Mouse (Mus musculus): ENCODE results near the gene Gtf3c5. TPM values are rescaled to one million over a fixed set of nuclear protein-coding genes. Genes with fewer than 3 reads are reported as not detected.

Gene Gtf3c5
- polyA plus RNA-seq, 1 experiment: 51.4 TPM

GRCm38 (mm10) chr2:28618777-28619336 lies 35.3 kb upstream of the Gtf3c5 start:
- TF ChIP-seq CTCF (IDR thresholded peaks at IDR 0.05; ENCODE audit: borderline replicate concordance, extremely low read depth, insufficient read depth, insufficient read length) (no peak), POLR2A (IDR thresholded peaks at IDR 0.05; ENCODE audit: borderline replicate concordance, extremely low read depth, insufficient read depth, insufficient read length, poor library complexity, severe bottlenecking) (no peak)
- no peak for DNase-seq (ENCODE audit: low read depth)

- DNase-seq (ENCODE audit: low read depth): no peak
- TF ChIP-seq POLR2A (IDR thresholded peaks at IDR 0.05; ENCODE audit: borderline replicate concordance, extremely low read depth, insufficient read depth, insufficient read length, poor library complexity, severe bottlenecking) (no peak), CTCF (IDR thresholded peaks at IDR 0.05; ENCODE audit: borderline replicate concordance, extremely low read depth, insufficient read depth, insufficient read length) (no peak)
These were observed 34.2 kb upstream of the Gtf3c5 start for GRCm38 (mm10) chr2:28617498-28618486.

GRCm38 (mm10) chr2:28616874-28617273 lies 33.3 kb upstream of the Gtf3c5 start:
- DNase-seq (ENCODE audit: low read depth): no peak
- no peak for TF ChIP-seq POLR2A (IDR thresholded peaks at IDR 0.05; ENCODE audit: borderline replicate concordance, extremely low read depth, insufficient read depth, insufficient read length, poor library complexity, severe bottlenecking)
- no peak for TF ChIP-seq CTCF (IDR thresholded peaks at IDR 0.05; ENCODE audit: borderline replicate concordance, extremely low read depth, insufficient read depth, insufficient read length)

DNA sequence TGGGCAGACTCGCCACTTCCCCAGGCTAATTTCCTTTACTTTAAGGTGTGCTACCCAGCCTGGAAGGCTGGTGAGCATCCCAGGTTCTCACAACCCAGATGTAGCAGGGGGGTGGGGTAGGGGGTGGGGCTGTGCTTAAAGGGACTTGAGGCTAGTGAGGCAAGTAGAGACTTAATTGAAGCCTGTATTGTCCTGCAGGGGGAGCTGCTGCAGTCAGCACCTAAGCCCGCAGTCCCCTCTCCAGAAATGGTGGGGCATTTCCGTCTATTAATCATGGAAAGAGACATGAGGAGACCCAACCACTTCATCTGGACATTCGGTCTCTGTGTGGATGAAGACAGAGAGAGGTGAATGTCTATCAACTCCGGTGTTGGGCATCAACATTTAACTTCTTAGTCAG lies 32.8 kb upstream of the Gtf3c5 start:
- no peak for DNase-seq (ENCODE audit: low read depth)
- peak; percentile 49; the same call in 1 of the 2 replicates for TF ChIP-seq CTCF (IDR thresholded peaks at IDR 0.05; ENCODE audit: borderline replicate concordance, extremely low read depth, insufficient read depth, insufficient read length)
- TF ChIP-seq POLR2A (IDR thresholded peaks at IDR 0.05; ENCODE audit: borderline replicate concordance, extremely low read depth, insufficient read depth, insufficient read length, poor library complexity, severe bottlenecking): no peak

DNA sequence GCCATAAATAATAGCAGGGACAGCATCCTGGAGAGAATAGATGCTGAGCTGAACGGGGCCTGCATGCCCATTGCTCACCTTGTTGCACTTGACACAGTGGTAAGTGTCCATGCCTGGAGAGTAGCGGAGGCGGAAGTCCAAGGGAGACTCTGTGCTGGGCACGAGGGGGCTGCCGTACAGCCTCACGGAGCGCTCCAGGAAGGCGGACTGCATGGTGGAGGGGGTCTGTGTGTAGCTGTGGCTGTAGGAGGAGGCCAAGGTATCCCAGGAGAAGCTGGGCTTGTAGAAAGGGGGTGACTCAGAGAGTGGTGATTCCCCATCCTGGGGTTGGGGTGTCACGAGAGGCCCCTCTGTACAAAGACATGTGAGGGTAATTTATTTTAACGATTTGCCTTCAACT lies 30.0 kb upstream of the Gtf3c5 start:
- DNase-seq (ENCODE audit: low read depth): no peak
- TF ChIP-seq POLR2A (IDR thresholded peaks at IDR 0.05; ENCODE audit: borderline replicate concordance, extremely low read depth, insufficient read depth, insufficient read length, poor library complexity, severe bottlenecking) (no peak), CTCF (IDR thresholded peaks at IDR 0.05; ENCODE audit: borderline replicate concordance, extremely low read depth, insufficient read depth, insufficient read length) (no peak)

DNA sequence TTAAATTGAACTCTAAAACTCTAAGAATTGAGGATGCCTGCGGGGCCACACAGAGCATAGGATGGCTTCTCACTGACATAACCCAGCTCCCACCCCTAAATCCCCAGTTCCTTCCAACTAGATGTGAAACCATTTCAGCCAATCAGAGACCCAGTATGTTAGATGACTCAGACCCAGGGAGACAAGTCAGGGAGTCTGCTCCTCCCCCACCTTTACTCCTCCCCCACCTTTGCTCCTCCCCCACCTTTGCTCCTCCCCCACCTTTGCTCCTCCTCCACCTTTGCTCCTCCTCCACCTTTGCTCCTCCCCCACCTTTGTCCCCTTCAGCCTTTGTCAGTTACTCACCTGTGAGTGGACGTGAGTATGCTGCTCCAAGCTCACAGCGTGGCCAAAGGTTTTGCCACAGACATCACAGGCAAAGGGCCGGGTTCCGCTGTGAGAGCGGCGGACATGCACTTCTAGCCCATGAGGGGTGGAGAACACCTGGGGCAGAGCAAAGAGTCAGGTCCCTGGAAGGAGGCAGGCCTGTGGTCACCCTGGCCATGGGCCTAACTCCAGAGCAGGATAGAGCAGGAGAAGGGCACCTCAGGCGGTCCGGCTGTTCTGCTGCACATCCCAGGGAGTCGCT lies 29.0 kb upstream of the Gtf3c5 start:
- no peak for DNase-seq (ENCODE audit: low read depth)
- TF ChIP-seq POLR2A (IDR thresholded peaks at IDR 0.05; ENCODE audit: borderline replicate concordance, extremely low read depth, insufficient read depth, insufficient read length, poor library complexity, severe bottlenecking): no peak
- TF ChIP-seq CTCF (IDR thresholded peaks at IDR 0.05; ENCODE audit: borderline replicate concordance, extremely low read depth, insufficient read depth, insufficient read length): no peak

- TF ChIP-seq POLR2A (IDR thresholded peaks at IDR 0.05; ENCODE audit: borderline replicate concordance, extremely low read depth, insufficient read depth, insufficient read length, poor library complexity, severe bottlenecking) (no peak), CTCF (IDR thresholded peaks at IDR 0.05; ENCODE audit: borderline replicate concordance, extremely low read depth, insufficient read depth, insufficient read length) (no peak)
- no peak for DNase-seq (ENCODE audit: low read depth)
These were observed 27.8 kb upstream of the Gtf3c5 start for GRCm38 (mm10) chr2:28611407-28611787.

DNA sequence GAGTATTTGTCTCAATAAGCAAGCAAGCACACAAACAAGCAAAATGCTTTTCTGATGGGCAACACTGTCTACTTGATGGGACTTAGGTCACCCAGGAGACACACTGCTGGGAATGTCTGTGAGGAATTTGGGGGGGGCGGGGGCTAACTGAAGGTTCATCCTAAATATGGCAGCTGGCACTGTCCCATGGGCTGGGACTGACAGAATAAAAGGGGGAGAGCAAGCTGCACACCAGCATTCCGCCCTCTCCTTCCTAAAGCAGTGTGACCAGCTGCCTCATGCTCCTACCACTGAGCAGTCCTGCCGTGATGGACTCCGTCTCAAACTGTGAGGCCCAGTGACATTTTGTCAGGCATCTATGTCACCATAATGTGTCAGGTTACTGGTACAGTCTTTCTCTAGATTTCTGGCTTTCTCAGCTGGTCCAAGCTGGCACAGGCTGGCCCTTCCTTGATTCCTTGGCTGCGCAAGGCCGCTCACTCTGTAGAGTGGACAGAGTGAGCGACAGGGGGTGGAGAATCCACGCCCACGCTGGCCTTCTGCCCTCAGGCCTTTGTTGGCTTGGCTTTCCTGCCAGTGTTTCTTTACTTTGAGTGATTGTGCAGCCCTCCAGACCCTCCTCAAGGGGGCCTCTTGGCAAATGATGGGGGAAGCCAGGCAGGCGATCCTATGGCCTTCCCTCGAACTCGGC lies 27.3 kb upstream of the Gtf3c5 start:
- TF ChIP-seq POLR2A (IDR thresholded peaks at IDR 0.05; ENCODE audit: borderline replicate concordance, extremely low read depth, insufficient read depth, insufficient read length, poor library complexity, severe bottlenecking): no peak
- TF ChIP-seq CTCF (IDR thresholded peaks at IDR 0.05; ENCODE audit: borderline replicate concordance, extremely low read depth, insufficient read depth, insufficient read length): no peak
- no peak for DNase-seq (ENCODE audit: low read depth)

GRCm38 (mm10) chr2:28609851-28610250 lies 26.3 kb upstream of the Gtf3c5 start:
- TF ChIP-seq POLR2A (IDR thresholded peaks at IDR 0.05; ENCODE audit: borderline replicate concordance, extremely low read depth, insufficient read depth, insufficient read length, poor library complexity, severe bottlenecking): no peak
- TF ChIP-seq CTCF (IDR thresholded peaks at IDR 0.05; ENCODE audit: borderline replicate concordance, extremely low read depth, insufficient read depth, insufficient read length): no peak
- DNase-seq (ENCODE audit: low read depth): no peak

GRCm38 (mm10) chr2:28607341-28608165 lies 24.0 kb upstream of the Gtf3c5 start:
- no peak for DNase-seq (ENCODE audit: low read depth)
- TF ChIP-seq POLR2A (IDR thresholded peaks at IDR 0.05; ENCODE audit: borderline replicate concordance, extremely low read depth, insufficient read depth, insufficient read length, poor library complexity, severe bottlenecking) (no peak), CTCF (IDR thresholded peaks at IDR 0.05; ENCODE audit: borderline replicate concordance, extremely low read depth, insufficient read depth, insufficient read length) (no peak)
